Mouse (Mus musculus) right cerebral cortex, postnatal 4 days (tissue): Measurements from ENCODE around the gene Ppp1r14b.

Experiments used
- DNase-seq: peaks from one replicate; pipeline ENCODE4 v3.0.0-alpha.2; 2022

Gene Ppp1r14b

GRCm38 (mm10) chr19:6995255-6995991 is 20.7 kb downstream of the Ppp1r14b start:
- no peak for DNase-seq

DNA sequence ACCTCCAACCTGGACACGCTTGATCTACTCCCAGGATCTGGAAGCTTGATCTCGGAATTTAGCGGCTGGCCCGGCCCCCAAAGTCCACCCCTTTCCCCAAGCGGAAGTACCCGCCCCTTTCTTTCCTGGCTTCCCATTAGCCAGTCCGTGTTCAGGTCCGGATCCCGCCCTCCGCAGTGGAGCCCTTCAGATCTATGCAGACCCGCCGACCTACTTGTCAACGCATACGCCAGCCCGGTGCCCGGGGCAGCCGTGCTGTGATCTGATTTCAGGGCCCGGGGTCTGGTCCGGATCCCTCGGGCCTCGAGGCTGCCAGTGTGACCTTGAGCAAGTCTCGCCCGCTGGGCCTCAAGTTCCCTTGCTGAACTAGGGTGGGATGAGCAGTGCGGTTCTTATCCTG is 21.2 kb downstream of the Ppp1r14b start, which contains the start of the genes Nudt22 and Trpt1:
TSS of gene Nudt22 (minus strand) at position 112 of the 400 bp plus-strand sequence.
TSS of gene Trpt1 (plus strand) at position 126 of the 400 bp plus-strand sequence.
- peak; percentile 73 for DNase-seq

DNA sequence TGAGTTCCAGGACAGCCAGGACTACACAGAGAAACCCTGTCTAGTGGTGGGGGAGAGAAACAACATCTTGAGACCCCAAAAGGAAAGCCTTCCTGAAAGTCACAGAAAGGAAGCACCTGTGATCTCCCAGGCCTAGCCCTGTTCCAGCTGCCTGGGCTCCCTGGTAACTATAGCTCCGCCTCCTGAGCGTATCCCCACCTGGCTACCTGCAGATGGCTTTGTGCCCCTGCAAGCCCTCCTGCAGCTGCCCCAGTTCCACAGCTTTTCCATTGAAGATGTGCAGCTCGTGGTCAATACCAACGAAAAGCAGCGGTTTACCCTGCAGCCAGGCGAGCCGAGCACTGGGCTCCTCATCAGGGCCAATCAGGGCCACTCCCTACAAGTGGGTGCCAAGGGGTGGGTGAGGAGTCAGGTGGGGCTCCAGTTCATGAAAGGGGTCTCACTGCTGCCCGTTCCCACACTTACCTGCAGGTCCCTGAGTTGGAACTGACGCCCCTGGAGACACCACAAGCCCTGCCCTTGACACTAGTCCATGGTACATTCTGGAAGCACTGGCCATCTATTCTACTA is 23.0 kb downstream of the Ppp1r14b start:
- no peak for DNase-seq

GRCm38 (mm10) chr19:6999360-7000063 is 24.7 kb downstream of the Ppp1r14b start:
- no peak for DNase-seq

DNA sequence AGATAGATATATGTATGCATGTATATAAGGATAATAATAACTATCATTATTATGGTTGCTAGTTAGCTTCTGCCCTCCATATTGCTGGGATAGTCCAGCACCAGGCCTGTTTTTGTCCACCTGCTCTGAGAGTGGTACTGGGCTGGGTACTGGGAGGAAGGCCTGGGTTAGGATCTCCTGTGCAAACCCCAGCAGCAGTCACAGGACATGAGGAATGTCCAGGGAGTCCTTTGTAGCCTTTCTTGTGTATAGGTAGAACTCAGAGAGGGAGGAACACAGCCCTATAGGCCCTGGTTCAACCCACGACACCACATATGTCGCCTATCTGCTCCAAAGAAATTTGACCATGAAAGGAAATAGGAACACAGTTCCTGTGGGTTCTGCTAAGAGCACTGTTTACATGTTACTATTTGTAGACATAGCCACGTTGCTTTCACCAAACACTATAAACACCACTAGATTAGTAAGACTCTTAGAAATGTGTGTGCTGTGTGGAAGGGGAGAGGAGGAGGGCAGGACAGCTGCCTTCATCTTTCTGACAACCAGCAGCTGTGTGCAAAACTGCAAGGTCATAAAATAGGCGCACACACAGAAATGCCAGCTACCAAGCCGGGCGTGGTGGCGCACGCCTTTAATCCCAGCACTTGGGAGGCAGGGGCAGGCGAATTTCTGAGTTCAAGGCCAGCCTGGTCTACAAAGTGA is 32.3 kb downstream of the Ppp1r14b start:
- DNase-seq: no peak

DNA sequence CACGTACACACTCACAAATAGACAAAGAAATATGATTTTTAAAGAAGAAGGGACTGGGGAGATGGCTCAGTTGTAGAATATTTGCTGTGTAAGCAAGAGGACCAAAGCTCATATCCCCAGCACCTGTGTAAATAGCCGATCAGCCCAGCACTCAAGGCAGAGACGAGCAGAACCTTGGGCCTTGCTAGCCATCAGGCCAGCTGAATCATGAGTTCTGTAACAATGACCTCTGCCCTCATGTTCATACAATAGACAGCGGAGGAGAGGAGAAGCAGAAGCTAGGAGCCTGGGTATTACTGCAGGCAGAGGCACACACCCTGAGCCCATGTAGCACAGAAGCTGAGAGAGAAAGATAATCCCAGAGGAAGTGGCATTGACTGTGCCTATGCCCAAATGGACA is 37.7 kb downstream of the Ppp1r14b start:
- no peak for DNase-seq

DNA sequence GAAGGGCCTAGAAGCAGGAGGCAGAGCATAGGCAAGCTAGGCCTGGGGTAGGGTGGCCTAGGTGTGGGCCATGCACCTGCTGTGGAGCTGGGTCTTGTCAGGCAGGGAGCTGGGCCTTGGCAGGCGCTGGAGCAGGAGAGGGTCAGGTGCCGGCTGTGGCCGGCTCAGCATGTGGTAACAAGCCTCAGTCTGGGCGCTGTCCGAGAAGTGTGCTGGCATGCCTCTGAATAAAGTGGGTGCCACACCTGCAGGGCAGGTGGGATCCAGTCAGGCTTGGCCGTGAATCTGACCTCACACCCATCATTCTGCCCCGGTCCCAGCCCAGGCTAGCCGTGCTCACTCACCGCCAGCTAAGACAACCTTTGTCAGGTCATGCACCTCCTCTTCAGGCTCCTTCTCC is 39.2 kb downstream of the Ppp1r14b start:
- no peak for DNase-seq

DNA sequence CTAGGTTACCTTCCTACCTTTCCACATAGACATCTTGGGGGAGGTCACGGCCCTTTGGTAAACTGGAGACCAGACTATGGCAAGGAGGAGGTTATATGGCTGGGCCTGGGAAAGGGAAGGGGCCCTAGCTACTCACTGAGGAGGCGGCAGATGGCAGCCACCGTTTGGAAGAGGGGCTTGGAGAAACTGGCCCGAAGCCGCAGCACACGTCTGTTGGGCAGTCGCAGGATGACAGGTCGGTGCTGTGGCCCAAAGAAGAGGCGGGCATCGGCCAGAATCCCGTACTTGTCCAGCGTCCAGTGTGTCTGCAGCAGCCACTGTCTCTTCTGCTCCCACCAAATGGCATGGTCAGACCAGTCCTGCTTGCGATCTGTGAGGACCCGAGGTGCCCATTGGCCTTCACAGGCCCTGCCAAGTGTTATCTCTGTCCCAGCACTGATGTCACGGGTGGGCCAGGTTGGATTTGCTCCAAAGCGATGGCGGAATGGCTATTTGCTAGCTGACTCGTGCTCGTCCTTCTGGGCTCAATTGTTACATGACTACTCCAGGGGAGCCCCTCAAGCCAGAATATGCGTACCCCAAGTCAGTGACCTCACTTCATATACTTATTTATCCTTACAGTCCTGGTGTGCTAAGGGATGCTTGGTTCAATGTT is 39.8 kb downstream of the Ppp1r14b start:
- no peak for DNase-seq

GRCm38 (mm10) chr19:7017541-7018457 is 43.0 kb downstream of the Ppp1r14b start:
- DNase-seq: no peak

DNA sequence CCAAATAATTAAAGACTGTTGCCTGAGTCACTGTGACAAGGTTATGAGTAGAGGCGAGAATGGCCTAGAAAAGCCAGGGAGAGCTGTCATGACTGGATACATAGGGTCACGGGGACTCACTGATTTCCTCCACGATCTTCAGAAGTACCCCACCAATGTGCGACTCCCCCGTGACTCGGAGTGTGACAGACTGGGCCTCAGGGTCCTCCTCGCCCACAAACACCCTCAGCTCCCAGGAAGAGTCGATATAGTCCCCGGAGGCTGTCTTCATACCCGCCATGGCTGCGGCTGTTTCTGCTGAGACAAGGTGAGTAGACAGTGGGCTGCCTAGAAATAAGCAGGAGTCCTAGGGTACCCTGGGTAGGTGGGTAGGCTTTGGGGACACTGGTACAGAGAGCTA is 43.8 kb downstream of the Ppp1r14b start:
- DNase-seq: no peak

DNA sequence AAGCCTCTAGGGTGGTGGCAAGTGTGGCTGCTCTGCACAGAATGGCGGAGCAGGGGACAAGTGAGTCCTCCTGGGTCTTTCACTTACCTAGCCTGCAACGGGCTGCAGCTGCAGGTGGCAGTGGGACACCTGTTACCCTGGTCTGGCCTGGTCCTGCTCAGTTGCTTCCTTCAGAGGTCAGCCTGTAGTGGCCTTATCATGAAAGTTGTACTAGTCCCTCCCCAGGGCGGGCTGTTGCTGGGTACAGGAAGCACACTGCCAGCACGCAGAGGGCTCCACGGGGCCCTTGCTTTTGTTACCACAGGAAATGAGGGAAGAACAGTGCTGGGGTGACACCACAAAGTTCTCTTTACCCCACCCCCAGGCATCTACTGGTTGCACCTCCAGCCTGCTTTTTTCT is 44.4 kb downstream of the Ppp1r14b start, which contains the start of gene Fermt3:
TSS of gene Fermt3 (minus strand) at position 279 of the 400 bp plus-strand sequence.
- no peak for DNase-seq

DNA sequence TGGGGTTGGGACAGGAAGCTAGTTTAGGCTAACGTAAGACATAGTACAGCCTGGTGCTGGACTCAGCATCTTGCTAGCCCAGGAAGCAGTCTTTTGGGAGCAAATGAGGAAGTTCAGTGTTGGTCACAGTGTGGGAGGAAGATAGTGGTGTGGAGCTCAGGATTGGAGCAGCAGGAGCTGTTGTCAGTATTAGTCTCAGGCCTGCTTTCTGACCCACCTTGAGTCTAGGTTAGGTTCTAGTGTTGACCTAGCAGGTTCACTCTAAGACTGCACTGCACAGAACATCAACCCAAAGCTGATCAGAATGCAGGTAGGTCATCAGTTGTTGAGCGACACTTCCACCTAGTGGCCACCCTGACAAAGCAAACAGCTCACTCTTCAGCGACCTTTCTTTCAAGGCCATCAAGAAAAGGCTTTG is 45.5 kb downstream of the Ppp1r14b start:
- DNase-seq: no peak
